Mouse (Mus musculus): ENCODE results near the gene Vmn1r51.
"Not testable (repeated sequence)": the region's sequence is repeated elsewhere in the genome, so short reads cannot be mapped to it uniquely, and the experiment has no call there.

Gene Vmn1r51

GRCm38 (mm10) chr6:90122296-90122695 lies at the start of gene Vmn1r51:
Vmn1r51 (plus strand) TSS chr6:90122596.
- DNase-seq: not testable (repeated sequence)

GRCm38 (mm10) chr6:90078406-90078805 lies 44.0 kb upstream of the Vmn1r51 start, which contains the start of gene Vmn1r49:
Vmn1r49 (minus strand) TSS chr6:90078506.
- no peak for DNase-seq

GRCm38 (mm10) chr6:90100566-90100965 lies 21.8 kb upstream of the Vmn1r51 start:
- no peak for DNase-seq

- no peak for DNase-seq
These were observed 21.3 kb upstream of the Vmn1r51 start, which contains the start of gene Vmn1r50 for GRCm38 (mm10) chr6:90101130-90101529. Vmn1r50 (plus strand) TSS chr6:90101430.

- no peak for DNase-seq
These were observed 37.7 kb downstream of the Vmn1r51 start for GRCm38 (mm10) chr6:90160139-90160538.

GRCm38 (mm10) chr6:90174508-90174907 lies 52.1 kb downstream of the Vmn1r51 start, which contains the start of gene Vmn1r52:
Vmn1r52 (plus strand) TSS chr6:90174808.
- DNase-seq: no peak
